Mouse (Mus musculus): ENCODE measurements around the gene Itpr3.

DNA sequence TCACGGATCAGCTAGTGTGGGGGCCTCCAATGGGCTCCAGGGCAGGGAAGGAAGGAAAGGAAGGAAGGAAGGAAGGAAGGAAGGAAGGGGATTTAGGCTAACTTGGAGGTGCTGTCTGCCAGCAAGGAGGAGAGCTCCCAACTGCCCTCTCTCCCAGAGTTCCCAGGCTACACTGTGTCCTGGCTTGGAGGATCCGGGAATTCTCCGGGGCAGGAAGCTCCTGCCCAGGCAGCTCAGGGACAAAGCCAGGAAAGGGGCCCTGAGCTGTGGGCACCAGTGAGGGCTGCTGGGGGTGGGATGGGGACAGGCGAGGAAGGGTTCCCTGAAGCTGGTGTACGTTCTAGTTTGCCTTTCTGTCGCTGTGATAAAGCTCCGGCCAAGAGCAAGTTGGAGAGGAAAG, 20.6 kb upstream of the Itpr3 start:
- TF ChIP-seq POLR2A (IDR thresholded peaks at IDR 0.05; ENCODE audit: control insufficient read depth, extremely low read depth, insufficient read depth, low read length, poor library complexity), result no peak
- TF ChIP-seq CTCF (IDR thresholded peaks at IDR 0.05; ENCODE audit: borderline replicate concordance, control insufficient read depth, extremely low read depth, insufficient read depth, low read length, poor library complexity), result no peak
